Mouse (Mus musculus) CH12.LX (cell line): ENCODE measurements around the gene Cfap77.

Experiments
- CHD1 ChIP-seq: IDR thresholded peaks from 2 replicates; pipeline ENCODE4 v1.6.1; 2012; ENCODE audit warnings: low read depth, low read length, improper control_type of control experiment, inconsistent platforms
- CHD2 ChIP-seq: IDR thresholded peaks from 2 replicates; pipeline ENCODE4 v1.6.1; 2011; ENCODE audit warnings: low read length, improper control_type of control experiment
- CTCF ChIP-seq, 2 experiments: IDR thresholded peaks in 1 of 2; conservative IDR thresholded peaks in 1 of 2; 2 replicates each; pipeline ENCODE4 v1.5.1; 2011 to 2012; ENCODE audit warnings: low read depth in 2 of 2, low read length in 2 of 2, improper control_type of control experiment in 1 of 2, inconsistent platforms in 1 of 2, mild to moderate bottlenecking in 1 of 2, moderate library complexity in 1 of 2
- E2F4 ChIP-seq: IDR thresholded peaks from 2 replicates; pipeline ENCODE4 v1.6.1; 2011; ENCODE audit warnings: low read depth, low read length, improper control_type of control experiment; ENCODE audit not compliant: insufficient replicate concordance
- HCFC1 ChIP-seq: IDR thresholded peaks from 2 replicates; pipeline ENCODE4 v1.6.1; 2012; ENCODE audit warnings: low read depth, mild to moderate bottlenecking, inconsistent platforms, low read length, improper control_type of control experiment
- MAFK ChIP-seq: IDR thresholded peaks from 2 replicates; pipeline ENCODE4 v1.6.1; 2011; ENCODE audit warnings: low read length, improper control_type of control experiment; ENCODE audit not compliant: insufficient replicate concordance
- MAX ChIP-seq: IDR thresholded peaks from 2 replicates; pipeline ENCODE4 v1.6.1; 2011; ENCODE audit warnings: low read length, improper control_type of control experiment
- RAD21 ChIP-seq: IDR thresholded peaks from 2 replicates; pipeline ENCODE4 v1.6.1; 2011; ENCODE audit warnings: low read depth, mild to moderate bottlenecking, low read length, improper control_type of control experiment, moderate library complexity

DNA sequence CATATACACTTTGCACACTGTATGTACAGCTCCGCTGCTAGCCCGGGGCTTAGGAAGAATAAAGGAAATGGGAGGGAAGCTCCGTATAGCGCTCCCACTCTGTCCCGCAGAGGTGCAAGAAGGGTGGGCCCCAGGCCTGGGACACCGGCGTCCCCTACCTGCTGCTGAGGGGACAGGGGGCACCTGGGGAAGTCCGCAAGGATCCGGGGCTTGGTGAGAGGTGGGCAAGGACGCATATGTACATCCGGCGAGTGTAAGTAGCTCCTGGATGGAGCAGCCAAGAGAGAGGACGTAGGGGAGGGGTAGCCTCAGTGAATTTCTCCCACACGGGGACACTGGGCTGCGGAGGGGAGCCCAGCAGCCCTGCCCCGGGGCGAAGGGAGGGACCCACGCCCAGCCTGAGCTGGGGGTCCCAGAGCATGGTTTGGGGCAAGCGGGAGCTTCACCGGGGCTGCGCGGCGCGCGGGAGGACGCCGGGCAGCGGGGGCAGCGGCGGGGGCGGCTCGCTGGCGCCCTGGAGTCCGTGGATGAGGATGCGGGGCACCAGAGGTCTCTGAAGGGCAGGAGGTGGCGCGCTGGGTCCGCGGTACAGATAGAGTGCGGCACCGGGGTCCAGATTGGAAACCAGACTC lies 145.6 kb downstream of the Cfap77 start:
- TF ChIP-seq E2F4, result no peak
- TF ChIP-seq MAX, result no peak
- TF ChIP-seq RAD21, result no peak
- TF ChIP-seq CHD2, result no peak
- TF ChIP-seq CTCF (conservative IDR thresholded peaks at IDR 0.05 in 1 of 2, IDR thresholded peaks at IDR 0.05 in 1 of 2; ENCODE audit: low read depth in 2 of 2, low read length in 2 of 2), result no peak
- no peak for TF ChIP-seq MAFK
- TF ChIP-seq CHD1, result no peak
- no peak for TF ChIP-seq HCFC1
